Mouse (Mus musculus) lung, embryonic 15.5 days (tissue): ENCODE results near the gene Unc119. TPM values are rescaled to one million over a fixed set of nuclear protein-coding genes. Genes with fewer than 3 reads are reported as not detected.

ENCODE experiments used
- ATAC-seq: fragments of 200-750 bp; cut with Nextera tagmentation; 2 replicates; pipeline ENCODE4 v1.8.0; 2017; ENCODE audit warnings: moderate number of reproducible peaks, borderline replicate concordance; ENCODE audit not compliant: low FRiP score, low TSS enrichment; ENCODE audit errors: extremely low read depth
- H3K27ac ChIP-seq: fragments of 300-500 bp; sonication (generic); 2 replicates; pipeline ENCODE4 v1.5.1; 2015; ENCODE audit warnings: moderate library complexity, mild to moderate bottlenecking, inconsistent platforms
- H3K27me3 ChIP-seq: fragments of 300-500 bp; sonication (generic); 2 replicates; pipeline ENCODE4 v1.6.1; 2015; ENCODE audit warnings: inconsistent platforms
- H3K36me3 ChIP-seq: fragments of 300-500 bp; sonication (generic); 2 replicates; pipeline ENCODE4 v1.6.1; 2015; ENCODE audit warnings: inconsistent platforms
- H3K4me1 ChIP-seq: fragments of 300-500 bp; sonication (generic); 2 replicates; pipeline ENCODE4 v1.6.1; 2015; ENCODE audit warnings: inconsistent platforms
- H3K4me2 ChIP-seq: fragments of 300-500 bp; sonication (generic); 2 replicates; pipeline ENCODE4 v1.6.1; 2015; ENCODE audit warnings: inconsistent platforms, mild to moderate bottlenecking, moderate library complexity
- H3K4me3 ChIP-seq: fragments of 300-500 bp; sonication (generic); 2 replicates; pipeline ENCODE4 v1.5.1; 2015; ENCODE audit warnings: mild to moderate bottlenecking, inconsistent platforms
- H3K9ac ChIP-seq: fragments of 300-500 bp; sonication (generic); 2 replicates; pipeline ENCODE4 v1.6.1; 2015; ENCODE audit warnings: inconsistent platforms
- H3K9me3 ChIP-seq: fragments of 300-500 bp; sonication (generic); 2 replicates; pipeline ENCODE4 v1.6.1; 2016; ENCODE audit warnings: inconsistent platforms
- WGBS: fragments of 180-500 bp; shearing (Covaris S2); methylation state at CpG from one replicate; pipeline ENCODE4 v1.1.7; 2015; 5-methylcytosine and 5-hydroxymethylcytosine counted together
- polyA plus RNA-seq: library from polyadenylated mRNA; unstranded; fragments of >200 nt; fragmentation: Nextera tagmentation; extraction: Ambion mirVana; gene quantifications from 2 replicates; pipeline ENCODE4 v1.2.1, GENCODE M21; 2015

Unc119 gene
- polyA plus RNA-seq, 1 experiment from 2014 or later = 33.4 TPM

GRCm38 (mm10) chr11:78345801-78346200 lies 2.5 kb downstream of the Unc119 start:
- Histone ChIP-seq H3K27ac (no peak overlapping the region), H3K27me3 (no peaks in the 10 kb centered on the region), H3K36me3 (peaks cover 10% of the 10 kb centered on the region; the same call in 1 of the 2 replicates), H3K9me3 (no peaks in the 10 kb centered on the region), H3K4me2 (no peak overlapping the region), H3K9ac (no peak overlapping the region), H3K4me3 (no peak overlapping the region), H3K4me1 (peaks cover 42% of the 10 kb centered on the region)
- no peak for ATAC-seq
- 67% methylated on average over 7 of the region's 7 CpGs for WGBS

DNA sequence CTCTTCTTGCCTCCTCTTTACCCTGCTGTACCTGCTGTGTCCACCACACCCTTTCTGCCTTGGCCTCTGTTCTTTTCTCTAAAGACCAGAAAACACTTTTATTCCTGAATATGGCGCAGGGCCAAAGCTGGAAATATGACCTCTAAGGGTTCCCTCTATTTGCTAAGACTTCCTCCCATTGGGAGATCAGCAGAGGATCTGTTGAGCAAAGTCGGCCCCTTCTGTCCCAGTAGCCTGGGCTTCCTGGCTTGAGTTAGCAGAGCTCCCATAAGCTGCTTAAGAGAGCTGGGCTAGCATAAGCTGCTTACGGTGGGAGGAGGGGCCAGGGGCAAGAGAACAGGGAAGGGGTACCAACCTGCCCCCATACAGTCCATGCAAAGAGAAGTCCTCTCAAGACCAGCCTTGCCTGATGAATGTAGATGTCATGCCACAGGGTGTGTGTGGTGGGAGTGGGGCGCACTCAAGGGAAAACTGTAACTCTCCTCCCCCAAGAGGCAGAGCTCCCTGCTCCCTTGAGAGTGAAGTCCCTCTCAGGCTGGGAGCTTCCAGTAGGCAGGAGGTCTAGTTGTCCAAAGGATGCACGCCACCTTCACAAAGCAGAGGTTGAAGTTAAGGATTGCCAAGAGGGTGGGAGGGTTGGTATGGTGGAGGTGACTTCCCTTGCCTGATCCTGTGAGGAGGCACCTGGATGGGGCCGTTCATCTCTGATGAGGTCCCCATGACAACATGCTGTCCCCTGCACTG lies 3.2 kb downstream of the Unc119 start:
- no peak for ATAC-seq
- Histone ChIP-seq H3K9me3 (no peaks in the 10 kb centered on the region), H3K4me1 (peaks cover 42% of the 10 kb centered on the region), H3K27me3 (no peaks in the 10 kb centered on the region), H3K4me3 (no peak overlapping the region), H3K4me2 (no peak overlapping the region), H3K9ac (no peak overlapping the region), H3K27ac (no peak overlapping the region), H3K36me3 (peaks cover 7% of the 10 kb centered on the region; the same call in 1 of the 2 replicates)
- 75% methylated on average over 6 of the region's 6 CpGs for WGBS

DNA sequence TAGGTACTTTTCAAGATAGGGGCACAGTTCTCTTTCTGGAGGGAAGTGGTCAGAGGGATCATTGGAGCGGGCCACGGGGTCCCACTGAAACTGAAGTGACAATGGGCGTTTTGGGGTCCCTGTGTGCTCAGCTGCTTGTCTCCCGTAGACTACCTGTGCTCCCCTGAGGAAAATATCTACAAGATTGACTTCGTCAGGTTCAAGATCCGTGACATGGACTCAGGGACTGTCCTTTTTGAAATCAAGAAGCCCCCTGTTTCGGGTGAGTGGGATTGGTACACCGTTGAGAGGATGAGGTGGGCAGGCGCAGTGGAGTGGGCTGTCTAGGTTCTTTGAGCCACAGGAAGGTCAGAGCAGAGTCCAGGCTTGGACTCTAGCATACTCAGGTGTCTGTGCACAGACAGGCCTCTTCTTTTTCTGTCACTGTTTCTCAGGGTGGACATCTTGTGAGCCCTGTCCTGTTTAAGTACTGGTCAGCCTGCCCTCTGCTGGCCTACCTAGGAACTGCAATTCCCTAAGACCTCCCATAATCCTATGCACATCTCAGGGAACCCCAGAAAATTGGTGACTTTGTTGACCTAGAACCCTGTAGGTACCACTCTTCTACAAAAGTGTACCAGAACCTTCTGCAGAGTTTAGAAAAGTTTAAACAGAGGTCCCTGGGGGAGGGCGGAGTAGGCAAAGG lies 3.9 kb downstream of the Unc119 start:
- Histone ChIP-seq H3K9me3 (no peaks in the 10 kb centered on the region), H3K9ac (no peak overlapping the region), H3K27ac (no peak overlapping the region), H3K4me1 (peaks cover 42% of the 10 kb centered on the region), H3K4me3 (no peak overlapping the region), H3K27me3 (no peaks in the 10 kb centered on the region), H3K4me2 (no peak overlapping the region), H3K36me3 (peaks cover 7% of the 10 kb centered on the region; the same call in 1 of the 2 replicates)
- 91% methylated on average over 10 of the region's 10 CpGs for WGBS
- no peak for ATAC-seq

GRCm38 (mm10) chr11:78347908-78348307 lies 4.6 kb downstream of the Unc119 start:
- Histone ChIP-seq H3K9me3 (no peaks in the 10 kb centered on the region), H3K36me3 (peaks cover 7% of the 10 kb centered on the region; the same call in 1 of the 2 replicates), H3K4me3 (no peak overlapping the region), H3K27ac (no peak overlapping the region), H3K4me1 (peaks cover 41% of the 10 kb centered on the region), H3K27me3 (no peaks in the 10 kb centered on the region), H3K9ac (no peak overlapping the region), H3K4me2 (no peak overlapping the region)
- no peak for ATAC-seq
- 72% methylated on average over 9 of the region's 9 CpGs for WGBS

- peaks cover 7% of the 10 kb centered on the region; the same call in 1 of the 2 replicates for H3K36me3 ChIP-seq
- no peaks in the 10 kb centered on the region for H3K27me3 ChIP-seq
- no peak for ATAC-seq
- H3K27ac ChIP-seq = no peak overlapping the region
- 43% methylated on average over 7 of the region's 7 CpGs for WGBS
- H3K4me1 ChIP-seq = peaks cover 36% of the 10 kb centered on the region
- H3K4me3 ChIP-seq = no peak overlapping the region
- H3K4me2 ChIP-seq = no peak overlapping the region
- H3K9me3 ChIP-seq = no peaks in the 10 kb centered on the region
- H3K9ac ChIP-seq = no peak overlapping the region
Measured at GRCm38 (mm10) chr11:78348474-78348873, 5.2 kb downstream of the Unc119 start.

- WGBS = 55% methylated on average over 4 of the region's 4 CpGs
- H3K36me3 ChIP-seq = peaks cover 7% of the 10 kb centered on the region; the same call in 1 of the 2 replicates
- H3K9me3 ChIP-seq = no peaks in the 10 kb centered on the region
- H3K4me3 ChIP-seq = no peak overlapping the region
- no peak for ATAC-seq
- peaks cover 24% of the 10 kb centered on the region for H3K4me1 ChIP-seq
- H3K9ac ChIP-seq = no peak overlapping the region
- H3K27me3 ChIP-seq = no peaks in the 10 kb centered on the region
- no peak overlapping the region for H3K4me2 ChIP-seq
- no peak overlapping the region for H3K27ac ChIP-seq
Measured at GRCm38 (mm10) chr11:78349441-78350358, 6.4 kb downstream of the Unc119 start.

DNA sequence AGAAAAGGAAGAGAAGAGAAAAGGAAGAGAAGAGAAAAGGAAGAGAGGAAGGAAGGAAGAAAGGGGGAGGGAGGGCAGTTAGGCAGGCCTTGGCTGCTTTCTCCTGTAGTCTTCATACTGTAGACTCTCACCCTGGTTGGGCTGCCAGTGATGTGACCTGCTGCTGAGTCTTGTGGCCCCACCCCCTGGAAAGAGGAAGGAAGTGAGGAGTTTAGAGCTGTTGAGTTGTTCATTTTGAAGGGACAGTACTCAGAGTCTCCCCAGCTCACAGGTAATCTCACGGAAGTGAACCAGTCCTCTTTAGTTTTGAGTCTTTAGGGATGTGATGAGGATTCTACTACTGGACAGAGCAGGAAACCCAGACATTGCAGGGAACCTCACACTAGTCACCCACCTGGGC lies 9.8 kb downstream of the Unc119 start:
- Histone ChIP-seq H3K4me2 (no peak overlapping the region), H3K27ac (no peak overlapping the region), H3K4me3 (no peak overlapping the region), H3K27me3 (no peaks in the 10 kb centered on the region), H3K36me3 (peaks cover 6% of the 10 kb centered on the region; the same call in 1 of the 2 replicates), H3K4me1 (peaks cover 6% of the 10 kb centered on the region; the same call in 1 of the 2 replicates), H3K9me3 (no peaks in the 10 kb centered on the region), H3K9ac (no peak overlapping the region)
- 95% methylated on average over 1 of the region's 1 CpGs for WGBS
- no peak for ATAC-seq

DNA sequence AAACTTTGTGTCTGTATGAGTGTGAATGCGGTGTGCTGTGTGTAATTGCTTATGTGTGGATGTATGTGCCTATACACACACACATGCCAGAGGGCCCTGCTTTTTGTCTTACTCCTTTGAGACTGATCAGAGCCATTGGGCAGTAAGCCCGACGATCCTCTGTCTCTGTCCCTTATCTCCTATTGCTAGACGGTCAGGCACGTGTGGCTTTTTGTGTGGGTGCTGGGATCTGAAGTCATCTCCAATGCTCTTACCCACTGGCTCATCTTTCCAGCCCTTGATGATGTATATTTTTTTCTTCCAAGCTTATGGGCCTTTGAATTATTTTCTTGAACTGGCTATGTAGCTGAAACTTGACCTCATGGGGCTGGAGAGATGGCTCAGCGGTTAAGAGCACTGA lies 11.6 kb downstream of the Unc119 start:
- 79% methylated on average over 6 of the region's 6 CpGs for WGBS

DNA sequence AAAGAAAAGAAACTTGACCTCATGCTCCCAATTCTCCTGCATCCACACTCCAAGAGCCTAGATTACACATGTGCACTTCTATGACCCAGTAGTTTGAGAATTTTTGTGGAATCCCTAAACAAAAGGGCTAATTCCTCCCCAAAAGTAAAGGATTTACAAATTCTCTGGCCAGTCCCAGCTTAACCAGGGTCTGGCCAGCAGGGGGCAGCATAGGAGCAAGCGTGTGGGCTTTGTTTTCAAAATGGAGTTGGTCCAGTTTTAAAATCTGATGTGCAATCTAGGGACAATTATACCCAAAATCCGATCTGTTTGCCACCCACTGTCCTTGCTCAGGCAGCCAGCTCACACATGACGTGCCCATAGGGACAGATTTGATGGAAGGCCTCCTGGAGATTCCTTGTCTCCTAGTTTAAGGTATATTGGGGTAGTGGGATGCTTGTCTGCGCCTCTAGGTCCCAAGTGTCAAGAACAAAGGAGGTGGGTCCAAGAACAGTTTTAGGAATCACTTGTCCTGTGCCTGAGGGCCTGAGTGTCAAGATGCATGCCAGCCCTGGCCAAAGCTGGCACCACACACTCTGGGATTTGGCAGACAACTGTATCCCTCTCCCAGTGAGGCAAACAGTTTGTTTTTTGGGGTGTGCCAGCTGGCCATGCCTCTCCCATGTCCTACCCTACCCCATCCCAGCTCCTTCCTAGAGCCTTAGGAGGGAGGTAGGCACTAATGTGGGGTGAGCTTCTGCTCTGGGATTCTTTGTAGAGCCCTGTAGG lies 12.4 kb downstream of the Unc119 start:
- Histone ChIP-seq H3K36me3 (no peaks in the 10 kb centered on the region), H3K9ac (no peak overlapping the region), H3K4me1 (no peaks in the 10 kb centered on the region), H3K4me2 (no peak overlapping the region), H3K9me3 (no peaks in the 10 kb centered on the region), H3K4me3 (no peak overlapping the region), H3K27me3 (no peaks in the 10 kb centered on the region), H3K27ac (no peak overlapping the region)
- 36% methylated on average over 4 of the region's 4 CpGs for WGBS
- no peak for ATAC-seq

More for the DNA sequence above, 11.6 kb downstream of the Unc119 start:
- Histone ChIP-seq H3K27me3 (no peaks in the 10 kb centered on the region), H3K9ac (no peak overlapping the region), H3K4me3 (no peak overlapping the region), H3K4me2 (no peak overlapping the region), H3K27ac (no peak overlapping the region), H3K9me3 (no peaks in the 10 kb centered on the region), H3K36me3 (no peaks in the 10 kb centered on the region), H3K4me1 (0 out of 2 replicates have a peak, but pooled peaks cover under 1% of the 10 kb centered on the region)
- no peak for ATAC-seq

DNA sequence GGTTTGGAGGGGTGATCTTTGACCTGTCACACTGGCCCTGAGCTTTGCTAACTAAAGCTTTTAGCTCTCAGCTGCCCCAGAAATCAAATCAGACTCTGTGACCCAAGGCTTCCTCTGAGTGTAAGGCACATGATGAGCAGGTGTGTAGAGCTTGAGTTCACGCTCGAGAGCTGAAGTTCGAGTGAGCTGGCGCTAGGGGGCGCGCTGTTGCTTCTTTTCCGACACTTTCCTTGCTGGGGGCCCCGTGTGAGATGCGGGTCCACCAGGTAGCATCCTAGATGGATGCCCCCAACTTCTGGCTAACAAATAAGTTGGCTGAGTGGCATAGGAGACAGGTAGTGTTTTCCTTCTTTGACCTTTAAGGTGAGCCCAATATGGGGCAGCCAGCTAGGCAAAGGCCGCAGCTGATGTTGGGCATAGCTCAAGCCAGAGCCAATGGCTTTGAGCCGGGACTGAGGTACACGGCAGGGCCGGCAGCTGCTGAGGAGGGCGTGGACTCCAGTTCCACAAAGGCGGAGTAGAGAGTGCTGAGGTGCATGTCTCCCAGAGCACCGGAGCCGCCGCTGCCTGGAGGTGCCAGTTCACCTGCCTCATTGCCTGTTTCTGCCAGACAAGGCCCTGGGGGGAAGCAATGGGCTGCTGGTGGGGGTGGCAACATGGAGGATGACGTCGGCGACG lies 15.2 kb downstream of the Unc119 start:
- no peak for ATAC-seq
- Histone ChIP-seq H3K9me3 (no peaks in the 10 kb centered on the region), H3K27me3 (no peaks in the 10 kb centered on the region), H3K9ac (no peak overlapping the region), H3K4me1 (no peaks in the 10 kb centered on the region), H3K36me3 (no peaks in the 10 kb centered on the region), H3K4me2 (no peak overlapping the region), H3K27ac (no peak overlapping the region), H3K4me3 (no peak overlapping the region)
- WGBS = 18% methylated on average over 22 of the region's 22 CpGs
